Mouse (Mus musculus) hindbrain, embryonic 14.5 days (tissue): ENCODE results near the gene Grm4. TPM values are rescaled to one million over a fixed set of nuclear protein-coding genes. Genes with fewer than 3 reads are reported as not detected.

Experiments
- ATAC-seq: fragments of 200-750 bp; cut with Nextera tagmentation; 2 replicates; pipeline ENCODE4 v1.8.0; 2017; ENCODE audit warnings: moderate number of reproducible peaks, mild to moderate bottlenecking, moderate TSS enrichment, moderate library complexity; ENCODE audit not compliant: low FRiP score
- DNase-seq: peaks from one replicate; pipeline ENCODE4 v3.0.0-alpha.2; 2015; ENCODE audit warnings: low spot score
- H3K27ac ChIP-seq: fragments of 300-500 bp; sonication (generic); 2 replicates; pipeline ENCODE4 v1.5.1; 2014; ENCODE audit warnings: mild to moderate bottlenecking, moderate library complexity
- H3K27me3 ChIP-seq: fragments of 300-500 bp; sonication (generic); 2 replicates; pipeline ENCODE4 v1.6.1; 2014; ENCODE audit warnings: mild to moderate bottlenecking, low read length, mixed read lengths; ENCODE audit not compliant: control insufficient read depth, insufficient read depth
- H3K36me3 ChIP-seq: fragments of 300-500 bp; sonication (generic); replicated peaks from 2 replicates; pipeline ENCODE4 v1.6.1; 2014; ENCODE audit not compliant: control insufficient read depth, insufficient read depth
- H3K4me1 ChIP-seq: fragments of 300-500 bp; sonication (generic); replicated peaks from 2 replicates; pipeline ENCODE4 v1.6.1; 2014; ENCODE audit warnings: antibody characterized with exemption, low read length, mixed read lengths; ENCODE audit not compliant: control insufficient read depth, insufficient read depth
- H3K4me2 ChIP-seq: fragments of 300-500 bp; sonication (generic); replicated peaks from 2 replicates; pipeline ENCODE4 v1.6.1; 2014; ENCODE audit warnings: mild to moderate bottlenecking, moderate library complexity
- H3K4me3 ChIP-seq: fragments of 300-500 bp; sonication (generic); replicated peaks from 2 replicates; pipeline ENCODE4 v1.5.1; 2014; ENCODE audit warnings: mild to moderate bottlenecking, low read length
- H3K9ac ChIP-seq: fragments of 300-500 bp; sonication (generic); 2 replicates; pipeline ENCODE4 v1.6.1; 2014
- H3K9me3 ChIP-seq: fragments of 300-500 bp; sonication (generic); 2 replicates; pipeline ENCODE4 v1.6.1; 2016; ENCODE audit warnings: low read length; ENCODE audit not compliant: control insufficient read depth
- WGBS: fragments of 180-500 bp; shearing (Covaris S2); extraction: QIAGEN DNeasy Blood & Tissue Kit; methylation state at CpG from one replicate; pipeline ENCODE4 v1.1.7; 2014; 5-methylcytosine and 5-hydroxymethylcytosine counted together
- polyA plus RNA-seq: library from polyadenylated mRNA; unstranded; fragments of >200 nt; fragmentation: Nextera tagmentation; extraction: Ambion mirVana; gene quantifications from 2 replicates; pipeline ENCODE4 v1.2.1, GENCODE M21; 2014

Grm4 gene
- polyA plus RNA-seq, 1 experiment from 2014 or later: 9.0 TPM

DNA sequence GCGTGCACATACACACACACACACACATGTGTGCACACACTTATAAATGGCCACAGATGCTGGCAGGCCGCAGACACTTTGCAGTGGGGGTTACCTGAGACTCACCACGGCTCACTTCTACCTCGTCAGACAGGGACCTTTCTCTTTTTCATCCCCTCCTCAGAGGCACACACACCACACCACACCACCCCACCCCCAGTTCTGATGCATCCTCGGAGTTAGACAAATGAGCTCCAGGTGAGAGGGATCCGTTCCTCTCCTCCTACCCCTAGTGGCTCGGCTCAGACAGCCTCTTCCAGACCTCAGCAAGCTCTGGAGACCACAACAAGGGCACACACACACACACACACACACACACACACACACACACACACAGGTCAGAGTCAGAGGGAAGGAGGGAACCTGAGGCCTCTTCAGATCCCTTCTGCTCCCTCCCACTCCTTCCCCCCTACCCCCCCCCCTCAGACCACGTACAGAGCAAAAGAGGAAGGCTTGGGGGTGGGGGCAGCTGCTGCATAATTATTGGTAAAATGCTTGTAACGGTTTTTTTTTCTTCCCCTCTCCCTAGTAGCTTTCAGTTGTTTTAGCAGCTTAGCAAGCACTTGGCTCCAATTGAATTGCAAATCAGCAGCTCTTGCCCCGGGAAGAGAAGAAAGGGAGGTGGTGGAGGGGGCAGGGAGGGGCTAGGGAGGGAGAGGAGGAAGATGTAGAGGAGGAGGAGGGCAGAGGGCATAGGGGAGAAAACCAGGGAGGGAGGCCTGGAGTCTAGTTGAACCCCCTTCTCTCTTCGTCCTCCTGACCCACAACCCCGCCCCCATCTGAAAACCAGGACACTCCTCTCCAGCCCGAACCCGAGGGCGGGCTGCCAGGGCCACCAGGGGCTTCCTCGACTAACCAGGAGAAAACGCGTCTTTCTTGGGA, 19.6 kb downstream of the Grm4 start:
- H3K9me3 ChIP-seq: no peaks in the 10 kb centered on the region
- peaks cover 35% of the 10 kb centered on the region for H3K4me1 ChIP-seq
- no peaks in the 10 kb centered on the region for H3K27me3 ChIP-seq
- H3K4me3 ChIP-seq: no peak overlapping the region
- peak overlapping the region; percentile 6 for H3K4me2 ChIP-seq
- ATAC-seq: peak; percentile 55
- DNase-seq: no peak
- H3K36me3 ChIP-seq: no peaks in the 10 kb centered on the region
- H3K9ac ChIP-seq: 0 out of 2 replicates have a peak overlapping the region, but pooled peaks have one; percentile 20
- WGBS: 4% methylated on average over 18 of the region's 18 CpGs
- peak overlapping the region; percentile 62 for H3K27ac ChIP-seq

DNA sequence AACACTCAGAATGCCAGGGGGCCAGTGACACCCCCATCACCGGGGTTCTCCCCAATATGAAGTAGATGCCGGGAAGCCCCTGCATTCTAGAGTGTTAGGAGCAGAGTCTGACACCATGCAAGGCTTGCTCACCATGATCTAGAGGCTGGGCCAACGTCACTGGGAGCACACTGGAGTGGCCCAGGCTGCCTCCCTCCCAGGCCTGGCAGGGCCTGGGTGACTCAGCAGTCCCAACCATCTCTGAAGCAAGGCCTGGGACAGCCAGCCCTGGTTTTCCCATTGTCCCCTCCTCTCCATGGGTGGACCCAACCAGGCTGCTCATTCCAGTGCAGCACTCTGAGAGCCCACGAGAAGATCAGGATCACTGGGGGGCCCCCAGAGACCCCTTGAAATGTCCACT, 20.4 kb downstream of the Grm4 start:
- Histone ChIP-seq H3K27ac (peak overlapping the region; percentile 62), H3K9ac (peak overlapping the region; percentile 20; the same call in 1 of the 2 replicates), H3K27me3 (no peaks in the 10 kb centered on the region), H3K9me3 (no peaks in the 10 kb centered on the region), H3K36me3 (no peaks in the 10 kb centered on the region; the same call in 1 of the 2 replicates), H3K4me2 (0 out of 2 replicates have a peak overlapping the region, but pooled peaks have one; percentile 6), H3K4me1 (peaks cover 35% of the 10 kb centered on the region), H3K4me3 (no peak overlapping the region)
- WGBS: 25% methylated on average over 4 of the region's 4 CpGs
- DNase-seq (no peak), ATAC-seq (no peak)

DNA sequence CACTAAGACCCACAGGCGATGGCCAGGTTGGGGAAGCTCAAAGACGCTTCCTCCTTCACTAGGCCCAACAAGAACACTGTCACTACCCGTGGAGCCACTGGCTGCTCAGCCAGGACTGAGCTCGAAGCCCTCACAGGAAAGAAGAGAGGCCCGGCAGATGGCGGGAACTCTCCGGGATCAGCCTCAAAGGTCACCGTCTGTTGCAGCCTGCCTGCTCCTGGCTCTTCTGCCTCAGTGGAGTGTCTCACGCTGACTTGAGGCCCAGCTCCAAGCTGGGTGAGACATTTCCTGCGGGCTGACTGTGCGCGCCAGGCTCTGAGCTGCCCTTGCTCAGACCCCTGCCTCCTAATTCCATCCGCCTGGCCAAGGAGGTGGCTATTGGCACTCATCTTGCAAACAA, 22.1 kb downstream of the Grm4 start:
- Histone ChIP-seq H3K9ac (no peak overlapping the region), H3K9me3 (no peaks in the 10 kb centered on the region), H3K4me1 (peaks cover 28% of the 10 kb centered on the region), H3K4me3 (no peak overlapping the region), H3K27me3 (no peaks in the 10 kb centered on the region), H3K4me2 (no peak overlapping the region), H3K27ac (no peak overlapping the region), H3K36me3 (no peaks in the 10 kb centered on the region; the same call in 1 of the 2 replicates)
- ATAC-seq (no peak), DNase-seq (no peak)
- WGBS: 71% methylated on average over 13 of the region's 13 CpGs

DNA sequence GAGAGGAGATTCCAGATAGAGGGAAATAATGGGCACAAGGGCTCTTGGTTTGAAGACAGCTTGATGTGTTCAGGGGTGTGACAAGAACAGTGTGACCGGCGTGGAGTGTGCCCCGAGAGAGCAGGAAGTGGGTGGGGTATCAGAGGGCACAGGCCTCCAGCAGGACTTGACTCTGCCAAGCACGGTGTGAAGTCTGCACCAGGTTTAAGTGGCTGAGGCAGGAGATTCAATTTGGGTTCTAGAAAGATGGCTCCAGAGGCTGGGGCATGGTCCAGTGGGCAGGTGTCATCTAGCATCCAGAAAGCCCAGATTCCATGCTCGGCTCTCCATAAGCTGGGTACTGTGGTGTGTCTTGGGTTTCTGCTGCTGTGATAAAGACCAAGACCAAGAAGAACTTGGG, 23.4 kb downstream of the Grm4 start:
- 80% methylated on average over 5 of the region's 5 CpGs for WGBS
- H3K9me3 ChIP-seq: no peaks in the 10 kb centered on the region
- H3K36me3 ChIP-seq: no peaks in the 10 kb centered on the region; the same call in 1 of the 2 replicates
- ATAC-seq (no peak), DNase-seq (no peak)
- no peaks in the 10 kb centered on the region for H3K27me3 ChIP-seq
- no peak overlapping the region for H3K4me2 ChIP-seq
- H3K4me1 ChIP-seq: peaks cover 24% of the 10 kb centered on the region
- no peak overlapping the region for H3K4me3 ChIP-seq
- H3K27ac ChIP-seq: no peak overlapping the region
- no peak overlapping the region for H3K9ac ChIP-seq

DNA sequence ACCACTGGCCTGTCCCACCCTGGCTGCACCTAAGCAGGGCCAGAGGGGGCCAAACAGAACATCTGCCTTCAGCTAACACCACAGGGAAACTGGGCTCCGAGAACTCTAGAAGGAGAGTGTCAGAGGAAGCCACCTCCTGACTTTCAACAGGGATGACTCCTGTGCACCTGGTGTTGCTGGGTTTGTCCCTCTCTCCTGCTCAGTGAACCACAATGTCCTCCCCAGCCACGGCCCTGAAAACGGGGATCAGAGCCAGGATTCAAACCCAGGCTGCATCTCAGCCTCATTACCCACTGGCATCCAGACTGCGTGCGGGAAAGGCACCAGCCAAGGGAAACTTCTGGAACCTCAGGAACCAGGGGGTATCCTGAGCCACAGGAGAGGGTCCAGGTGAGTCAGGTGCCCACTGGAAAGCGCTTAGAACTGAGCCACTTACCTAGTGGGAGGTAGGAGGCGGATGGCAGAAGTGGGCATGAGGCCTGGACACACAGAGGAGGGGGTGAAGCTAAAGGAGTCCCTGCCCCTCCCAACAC, 26.1 kb downstream of the Grm4 start:
- H3K27ac ChIP-seq: no peak overlapping the region
- WGBS: 89% methylated on average over 7 of the region's 7 CpGs
- no peak for DNase-seq
- H3K4me3 ChIP-seq: no peak overlapping the region
- no peaks in the 10 kb centered on the region for H3K27me3 ChIP-seq
- H3K9me3 ChIP-seq: no peaks in the 10 kb centered on the region
- no peak for ATAC-seq
- H3K36me3 ChIP-seq: no peaks in the 10 kb centered on the region; the same call in 1 of the 2 replicates
- no peak overlapping the region for H3K4me2 ChIP-seq
- H3K4me1 ChIP-seq: no peaks in the 10 kb centered on the region
- H3K9ac ChIP-seq: no peak overlapping the region

DNA sequence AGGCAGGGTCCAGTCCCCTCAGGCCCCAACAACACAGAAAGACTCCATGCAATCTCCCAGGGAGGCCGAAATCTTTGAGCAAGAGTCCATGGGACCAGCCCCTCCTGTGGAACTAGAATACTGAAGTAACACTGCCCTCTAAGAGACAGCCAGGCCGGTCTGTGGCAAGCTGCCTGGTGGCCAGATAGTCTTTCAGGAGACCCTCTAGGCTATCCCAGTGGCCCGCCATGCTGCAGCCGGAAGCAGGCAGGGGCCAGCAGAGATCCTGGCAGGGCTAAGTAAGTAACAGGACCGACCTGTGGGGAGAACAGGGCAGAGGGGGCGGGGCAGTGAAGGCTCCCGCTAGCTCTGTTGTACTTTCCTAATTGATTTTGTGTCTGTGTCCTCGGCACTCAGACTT, 27.2 kb downstream of the Grm4 start:
- no peak overlapping the region for H3K4me3 ChIP-seq
- no peaks in the 10 kb centered on the region for H3K9me3 ChIP-seq
- H3K36me3 ChIP-seq: no peaks in the 10 kb centered on the region; the same call in 1 of the 2 replicates
- no peak overlapping the region for H3K9ac ChIP-seq
- no peak overlapping the region for H3K4me2 ChIP-seq
- no peak for ATAC-seq
- H3K27ac ChIP-seq: no peak overlapping the region
- WGBS: 49% methylated on average over 8 of the region's 8 CpGs
- no peaks in the 10 kb centered on the region for H3K27me3 ChIP-seq
- no peaks in the 10 kb centered on the region for H3K4me1 ChIP-seq
- no peak for DNase-seq

DNA sequence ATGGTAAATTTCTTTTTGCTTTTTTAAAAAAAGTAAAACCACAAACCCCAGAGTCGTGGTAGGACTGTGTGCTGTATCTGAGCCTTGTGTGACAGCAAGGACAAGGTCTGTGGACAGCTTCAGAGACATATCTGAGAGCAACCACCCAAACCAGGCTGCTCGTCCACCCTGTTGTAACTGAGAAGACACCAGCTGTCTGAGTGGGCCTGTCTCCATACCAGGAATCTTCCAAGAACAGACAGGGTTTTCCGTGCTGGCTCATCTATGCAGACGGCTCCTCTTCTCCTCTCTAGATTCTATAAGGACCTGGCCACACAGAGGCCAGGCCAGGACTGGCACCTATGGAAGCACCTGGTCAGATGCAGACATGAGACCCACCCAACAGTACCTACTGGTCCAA, 27.8 kb downstream of the Grm4 start:
- H3K9ac ChIP-seq: no peak overlapping the region
- WGBS: 87% methylated on average over 4 of the region's 4 CpGs
- no peaks in the 10 kb centered on the region for H3K27me3 ChIP-seq
- H3K4me3 ChIP-seq: no peak overlapping the region
- no peak for DNase-seq
- H3K27ac ChIP-seq: no peak overlapping the region
- no peak for ATAC-seq
- H3K36me3 ChIP-seq: no peaks in the 10 kb centered on the region; the same call in 1 of the 2 replicates
- no peak overlapping the region for H3K4me2 ChIP-seq
- H3K4me1 ChIP-seq: peaks cover 4% of the 10 kb centered on the region
- no peaks in the 10 kb centered on the region for H3K9me3 ChIP-seq

DNA sequence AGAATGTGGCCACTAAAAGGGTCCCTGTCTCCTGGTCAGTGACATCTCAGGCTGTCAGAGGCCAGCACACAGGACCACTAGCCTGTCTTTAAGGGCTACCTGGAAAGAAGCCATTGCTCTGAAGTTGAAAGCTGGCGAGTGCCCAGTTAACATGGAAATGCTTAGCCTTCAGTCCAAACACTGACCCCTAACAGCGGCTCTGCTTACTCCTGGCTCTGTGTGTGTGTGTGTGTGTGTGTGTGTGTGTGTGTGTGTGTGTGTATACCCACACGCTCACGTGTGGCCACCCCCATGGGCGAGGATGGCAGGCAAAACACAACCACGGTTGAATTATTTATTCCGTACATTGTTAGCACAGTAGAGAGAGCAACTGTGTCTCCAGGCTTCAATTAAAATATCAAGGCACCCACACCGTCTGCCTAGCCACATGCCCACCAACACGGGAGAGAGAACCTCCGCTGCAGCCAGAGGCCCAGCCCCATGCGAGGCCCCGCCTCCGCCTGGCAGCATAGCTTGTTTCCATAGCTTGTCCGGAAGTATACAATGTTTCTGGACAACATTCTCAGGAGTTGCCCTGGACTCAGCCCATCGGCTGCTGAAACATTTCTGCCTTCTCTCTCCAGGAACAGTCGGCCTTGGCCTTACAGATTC, 32.9 kb downstream of the Grm4 start:
- peaks cover 11% of the 10 kb centered on the region for H3K4me1 ChIP-seq
- H3K9me3 ChIP-seq: no peaks in the 10 kb centered on the region
- DNase-seq (no peak), ATAC-seq (no peak)
- H3K4me2 ChIP-seq: no peak overlapping the region
- WGBS: 54% methylated on average over 16 of the region's 16 CpGs
- H3K27me3 ChIP-seq: no peaks in the 10 kb centered on the region
- no peak overlapping the region for H3K4me3 ChIP-seq
- no peaks in the 10 kb centered on the region for H3K36me3 ChIP-seq
- H3K27ac ChIP-seq: no peak overlapping the region
- no peak overlapping the region for H3K9ac ChIP-seq

DNA sequence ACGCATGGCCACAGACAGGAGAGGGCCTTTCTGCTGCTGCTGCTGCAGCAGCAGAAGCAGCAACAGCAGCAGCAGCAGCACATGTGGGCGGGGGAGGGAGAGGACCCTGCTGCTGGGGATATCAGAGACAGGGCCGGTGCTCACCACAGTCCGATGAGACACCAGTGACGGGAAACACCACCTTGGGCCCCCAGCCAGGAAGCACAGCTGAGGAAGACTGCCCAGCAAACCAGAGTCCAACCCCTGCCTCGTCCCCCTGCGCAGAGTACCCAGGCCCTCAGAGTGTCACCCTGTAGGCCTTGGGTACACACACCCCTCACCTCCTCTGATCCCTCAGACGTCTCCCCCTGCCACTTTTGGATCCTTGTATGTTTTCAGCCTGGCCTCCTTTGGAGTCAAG, 35.3 kb downstream of the Grm4 start:
- ATAC-seq: no peak
- no peak for DNase-seq
- H3K9me3 ChIP-seq: no peaks in the 10 kb centered on the region
- WGBS: 43% methylated on average over 8 of the region's 8 CpGs
- H3K9ac ChIP-seq: no peak overlapping the region
- H3K27me3 ChIP-seq: no peaks in the 10 kb centered on the region
- H3K27ac ChIP-seq: no peak overlapping the region
- H3K4me3 ChIP-seq: no peak overlapping the region
- H3K4me1 ChIP-seq: peaks cover 11% of the 10 kb centered on the region
- no peak overlapping the region for H3K4me2 ChIP-seq
- H3K36me3 ChIP-seq: no peaks in the 10 kb centered on the region
